Mouse (Mus musculus): ENCODE results near the gene AU022252. TPM values are rescaled to one million over a fixed set of nuclear protein-coding genes. Genes with fewer than 3 reads are reported as not detected.
A peak's percentile ranks its signal among the peaks of the same experiment; 100 is the strongest.

Gene AU022252
- total and polyA plus RNA-seq, 2 experiments from 2014 or later = 22.7 to 23.2 TPM

GRCm38 (mm10) chr4:119233256-119233901 lies 867 bp upstream of the AU022252 start:
- Histone ChIP-seq H3K4me2 (ENCODE audit: low read depth) (peak overlapping the region; percentile 85), H3K27ac (ENCODE audit: low read depth, low read length) (peak overlapping the region; percentile 77), H3K4me1 (ENCODE audit: insufficient read depth) (peaks cover 4% of the 10 kb centered on the region; the same call in 1 of the 2 replicates), H3K36me3 (ENCODE audit: insufficient read depth) (peaks cover 21% of the 10 kb centered on the region), H3K9me3 (ENCODE audit: low read length) (no peaks in the 10 kb centered on the region), H3K9ac (peak overlapping the region; percentile 65), H3K27me3 (ENCODE audit: insufficient read depth, low read length) (no peaks in the 10 kb centered on the region), H3K4me3 (ENCODE audit: low read depth, low read length) (peak overlapping the region; percentile 73)
- ATAC-seq (peak; percentile 63), DNase-seq (peak; percentile 83)
- TF ChIP-seq CTCF (IDR thresholded peaks at IDR 0.05; ENCODE audit: low read depth) = peak; percentile 66
- WGBS = 4% methylated on average over 36 of the region's 36 CpGs

- no peak for TF ChIP-seq CTCF (IDR thresholded peaks at IDR 0.05; ENCODE audit: low read depth)
- Histone ChIP-seq H3K9me3 (ENCODE audit: low read length) (no peaks in the 10 kb centered on the region), H3K27ac (ENCODE audit: low read depth, low read length) (no peak overlapping the region), H3K9ac (no peak overlapping the region), H3K4me1 (ENCODE audit: insufficient read depth) (no peaks in the 10 kb centered on the region; the same call in 1 of the 2 replicates), H3K36me3 (ENCODE audit: insufficient read depth) (peaks cover 37% of the 10 kb centered on the region), H3K27me3 (ENCODE audit: insufficient read depth, low read length) (no peaks in the 10 kb centered on the region), H3K4me3 (ENCODE audit: low read depth, low read length) (no peak overlapping the region), H3K4me2 (ENCODE audit: low read depth) (no peak overlapping the region)
- DNase-seq (no peak), ATAC-seq (no peak)
- 92% methylated on average over 11 of the region's 11 CpGs for WGBS
Observed at GRCm38 (mm10) chr4:119226751-119227150, 5.8 kb downstream of the AU022252 start.

- 92% methylated on average over 9 of the region's 9 CpGs for WGBS
- no peaks in the 10 kb centered on the region for H3K4me1 ChIP-seq (ENCODE audit: insufficient read depth)
- H3K36me3 ChIP-seq (ENCODE audit: insufficient read depth) = peaks cover 37% of the 10 kb centered on the region
- no peaks in the 10 kb centered on the region for H3K9me3 ChIP-seq (ENCODE audit: low read length)
- DNase-seq (no peak), ATAC-seq (no peak)
- no peak overlapping the region for H3K27ac ChIP-seq (ENCODE audit: low read depth, low read length)
- no peak for TF ChIP-seq CTCF (IDR thresholded peaks at IDR 0.05; ENCODE audit: low read depth)
- no peak overlapping the region for H3K4me2 ChIP-seq (ENCODE audit: low read depth)
- no peak overlapping the region for H3K4me3 ChIP-seq (ENCODE audit: low read depth, low read length)
- no peak overlapping the region for H3K9ac ChIP-seq
- no peaks in the 10 kb centered on the region for H3K27me3 ChIP-seq (ENCODE audit: insufficient read depth, low read length)
Observed at GRCm38 (mm10) chr4:119225719-119226118, 6.8 kb downstream of the AU022252 start.

GRCm38 (mm10) chr4:119224534-119224933 lies 8.0 kb downstream of the AU022252 start:
- DNase-seq (no peak), ATAC-seq (no peak)
- 96% methylated on average over 3 of the region's 3 CpGs for WGBS
- no peak overlapping the region for H3K4me3 ChIP-seq (ENCODE audit: low read depth, low read length)
- H3K9me3 ChIP-seq (ENCODE audit: low read length) = no peaks in the 10 kb centered on the region
- H3K9ac ChIP-seq = no peak overlapping the region
- TF ChIP-seq CTCF (IDR thresholded peaks at IDR 0.05; ENCODE audit: low read depth) = no peak
- no peak overlapping the region for H3K27ac ChIP-seq (ENCODE audit: low read depth, low read length)
- H3K4me1 ChIP-seq (ENCODE audit: insufficient read depth) = no peaks in the 10 kb centered on the region
- H3K27me3 ChIP-seq (ENCODE audit: insufficient read depth, low read length) = no peaks in the 10 kb centered on the region
- no peak overlapping the region for H3K4me2 ChIP-seq (ENCODE audit: low read depth)
- H3K36me3 ChIP-seq (ENCODE audit: insufficient read depth) = peaks cover 37% of the 10 kb centered on the region

- Histone ChIP-seq H3K27ac (ENCODE audit: low read depth, low read length) (no peak overlapping the region), H3K27me3 (ENCODE audit: insufficient read depth, low read length) (no peaks in the 10 kb centered on the region), H3K36me3 (ENCODE audit: insufficient read depth) (peaks cover 37% of the 10 kb centered on the region), H3K9ac (no peak overlapping the region), H3K4me3 (ENCODE audit: low read depth, low read length) (no peak overlapping the region), H3K9me3 (ENCODE audit: low read length) (no peaks in the 10 kb centered on the region), H3K4me2 (ENCODE audit: low read depth) (no peak overlapping the region), H3K4me1 (ENCODE audit: insufficient read depth) (no peaks in the 10 kb centered on the region)
- TF ChIP-seq CTCF (IDR thresholded peaks at IDR 0.05; ENCODE audit: low read depth) = peak; percentile 73
- DNase-seq = no peak
- WGBS = 85% methylated on average over 1 of the region's 1 CpGs
- ATAC-seq = peak; percentile 60; the same call in 1 of the 2 replicates
Observed at GRCm38 (mm10) chr4:119223696-119224095, 8.8 kb downstream of the AU022252 start.

- ATAC-seq = no peak
Observed at GRCm38 (mm10) chr4:119218169-119218568, 14.3 kb downstream of the AU022252 start, which contains the start of gene Tmem269. Tmem269 (minus strand) TSS chr4:119218217.

GRCm38 (mm10) chr4:119216667-119217066 lies 15.8 kb downstream of the AU022252 start:
- Histone ChIP-seq H3K27ac (ENCODE audit: low read depth, low read length) (no peak overlapping the region), H3K9ac (no peak overlapping the region), H3K4me1 (ENCODE audit: insufficient read depth) (no peaks in the 10 kb centered on the region), H3K9me3 (ENCODE audit: low read length) (no peaks in the 10 kb centered on the region), H3K4me3 (ENCODE audit: low read depth, low read length) (no peak overlapping the region), H3K36me3 (ENCODE audit: insufficient read depth) (no peaks in the 10 kb centered on the region), H3K4me2 (ENCODE audit: low read depth) (no peak overlapping the region), H3K27me3 (ENCODE audit: insufficient read depth, low read length) (no peaks in the 10 kb centered on the region)
- 74% methylated on average over 8 of the region's 8 CpGs for WGBS
- ATAC-seq (peak; percentile 47; the same call in 1 of the 2 replicates), DNase-seq (no peak)
- TF ChIP-seq CTCF (IDR thresholded peaks at IDR 0.05; ENCODE audit: low read depth) = no peak

More at GRCm38 (mm10) chr4:119218169-119218568, 14.3 kb downstream of the AU022252 start, which contains the start of gene Tmem269:
- Histone ChIP-seq H3K9ac (no peak within 1 kb of the TSS), H3K4me3 (ENCODE audit: low read depth, low read length) (no peak within 1 kb of the TSS), H3K4me1 (ENCODE audit: insufficient read depth) (no peaks in the 10 kb centered on the region), H3K4me2 (ENCODE audit: low read depth) (no peak within 1 kb of the TSS), H3K36me3 (ENCODE audit: insufficient read depth) (no peaks in the 10 kb centered on the region), H3K27ac (ENCODE audit: low read depth, low read length) (no peak within 1 kb of the TSS), H3K9me3 (ENCODE audit: low read length) (no peaks in the 10 kb centered on the region), H3K27me3 (ENCODE audit: insufficient read depth, low read length) (no peaks in the 10 kb centered on the region)
- 12% methylated on average over 11 of the region's 11 CpGs for WGBS
- no peak for DNase-seq
- TF ChIP-seq CTCF (IDR thresholded peaks at IDR 0.05; ENCODE audit: low read depth) = no peak
